Mouse (Mus musculus) splenic B cell, adult 2 months (primary cell): ENCODE data around the gene Hmgb1.

Experiments used
- DNase-seq: peaks from one replicate; pipeline ENCODE4 v3.0.0-alpha.2; 2011; ENCODE audit warnings: low read depth, low spot score
- H3K27me3 ChIP-seq: 2 replicates; pipeline ENCODE4 v1.6.1; 2012; ENCODE audit warnings: mild to moderate bottlenecking, low read length, moderate library complexity, mixed read lengths; ENCODE audit not compliant: control insufficient read depth, poor library complexity, insufficient read depth, severe bottlenecking
- H3K36me3 ChIP-seq: 2 replicates; pipeline ENCODE4 v1.6.1; 2012; ENCODE audit warnings: mild to moderate bottlenecking, low read length, moderate library complexity, mixed read lengths; ENCODE audit not compliant: control insufficient read depth, poor library complexity, insufficient read depth, severe bottlenecking

Hmgb1 gene

DNA sequence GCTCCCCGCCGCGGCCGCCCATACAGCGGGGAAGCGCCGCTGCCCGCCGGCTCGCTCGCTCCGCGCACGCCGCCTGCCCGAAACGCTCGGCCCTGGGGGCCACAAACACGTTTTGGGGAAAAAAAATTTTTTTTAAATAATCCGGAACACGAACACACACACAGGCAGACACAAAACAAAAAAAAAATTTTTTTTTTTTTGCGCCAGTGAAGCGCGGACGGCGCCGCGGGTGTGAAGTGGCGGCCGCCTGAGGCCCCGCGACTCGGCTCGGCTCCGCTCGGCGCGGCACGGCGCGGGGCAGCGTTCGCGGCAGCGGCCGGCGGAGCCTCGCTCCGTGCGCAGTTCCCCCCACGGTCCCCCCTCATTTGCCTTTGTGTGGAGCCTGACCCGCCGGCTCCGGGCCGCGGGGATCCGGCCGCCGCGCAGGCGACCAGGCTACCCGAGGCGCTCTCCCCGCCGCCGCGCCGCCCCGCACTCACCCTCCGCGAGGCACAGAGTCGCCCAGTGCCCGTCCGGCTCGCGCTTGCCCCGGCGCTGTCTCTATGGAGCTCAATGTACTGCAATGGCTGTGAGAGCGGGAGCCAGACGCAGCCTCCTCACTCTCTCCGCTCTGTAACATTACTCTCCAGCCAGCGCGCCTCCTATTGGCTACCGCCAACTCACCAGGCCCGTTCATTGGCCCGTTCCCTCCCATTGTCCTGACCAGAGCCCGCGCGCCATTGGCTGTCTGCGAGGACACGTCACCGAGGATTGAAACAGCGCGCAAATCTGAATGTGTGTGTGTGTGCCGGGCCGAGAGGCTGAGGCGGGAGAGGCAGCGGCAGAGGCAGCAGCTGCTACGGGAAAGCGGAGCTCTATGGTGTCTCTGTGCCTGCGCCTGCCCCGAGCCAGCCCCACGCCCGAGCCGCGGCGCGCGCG lies 131.6 kb downstream of the Hmgb1 start:
- no peaks in the 10 kb centered on the region for H3K27me3 ChIP-seq
- peak; percentile 98 for DNase-seq
- peaks cover 2% of the 10 kb centered on the region; the same call in 1 of the 2 replicates for H3K36me3 ChIP-seq

DNA sequence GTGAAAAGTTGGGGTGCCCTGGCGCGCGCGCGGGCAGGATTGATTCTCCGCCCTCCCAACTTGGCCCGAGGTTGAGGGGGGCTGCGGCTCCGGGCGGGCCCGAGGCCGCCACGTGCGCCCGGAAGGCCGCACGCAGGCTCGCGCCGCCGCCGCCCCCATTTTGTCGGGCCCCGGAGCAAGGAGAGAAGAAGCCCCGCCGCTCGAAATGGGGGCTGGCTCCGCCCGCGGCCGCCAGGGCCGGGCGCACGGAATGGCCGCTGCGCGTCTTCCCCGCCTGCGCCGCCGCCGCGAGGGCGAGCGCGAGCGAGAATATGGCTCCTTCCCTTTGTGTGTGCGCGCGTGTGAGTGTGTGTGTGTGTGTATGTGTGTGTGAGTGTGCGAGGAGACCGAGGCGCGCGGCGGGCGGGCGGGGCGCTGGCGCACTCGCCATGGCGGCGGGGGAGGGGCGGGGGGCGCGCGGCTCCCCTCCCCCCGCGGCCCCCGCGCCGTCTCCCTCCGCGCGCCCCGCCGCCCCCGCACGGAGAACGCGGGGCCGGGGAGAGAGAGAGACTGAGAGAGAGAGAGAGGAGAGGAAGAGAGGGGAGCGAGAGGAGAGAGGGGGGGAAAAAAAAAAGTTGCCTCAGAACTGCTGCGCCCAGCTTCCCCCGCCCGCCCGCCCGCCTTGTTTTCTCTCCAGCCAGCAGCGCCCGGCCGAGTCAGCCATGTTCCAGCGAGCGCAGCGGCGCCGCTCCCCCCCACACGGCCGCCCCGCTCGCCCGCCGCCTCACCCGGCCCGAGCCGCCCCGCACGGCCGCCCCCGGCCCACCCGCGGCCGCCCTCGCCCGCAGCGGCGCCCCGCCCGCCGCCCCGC lies 132.5 kb downstream of the Hmgb1 start:
- Histone ChIP-seq H3K27me3 (no peaks in the 10 kb centered on the region), H3K36me3 (peaks cover 2% of the 10 kb centered on the region; the same call in 1 of the 2 replicates)
- DNase-seq: peak; percentile 89

DNA sequence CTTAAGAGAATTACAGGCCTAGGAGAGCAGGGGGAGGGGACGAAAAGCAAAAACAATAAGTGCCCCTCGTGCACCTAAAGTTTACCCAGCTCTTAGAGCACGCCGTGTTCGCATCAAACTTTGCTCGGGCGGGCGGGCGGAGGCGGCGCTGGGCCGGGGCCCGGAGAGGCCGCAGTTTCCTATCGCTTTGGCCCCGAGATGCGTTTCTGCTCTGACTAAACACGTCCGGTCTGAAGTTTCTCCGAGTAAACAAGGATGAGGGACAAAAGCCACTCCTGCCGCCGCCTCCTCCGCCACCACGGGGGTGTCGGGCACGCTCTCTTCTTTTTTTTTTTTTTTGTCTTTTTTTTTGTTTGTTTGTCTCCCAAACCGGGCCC lies 133.1 kb downstream of the Hmgb1 start:
- Histone ChIP-seq H3K27me3 (no peaks in the 10 kb centered on the region), H3K36me3 (peaks cover 2% of the 10 kb centered on the region; the same call in 1 of the 2 replicates)
- peak; percentile 70 for DNase-seq

DNA sequence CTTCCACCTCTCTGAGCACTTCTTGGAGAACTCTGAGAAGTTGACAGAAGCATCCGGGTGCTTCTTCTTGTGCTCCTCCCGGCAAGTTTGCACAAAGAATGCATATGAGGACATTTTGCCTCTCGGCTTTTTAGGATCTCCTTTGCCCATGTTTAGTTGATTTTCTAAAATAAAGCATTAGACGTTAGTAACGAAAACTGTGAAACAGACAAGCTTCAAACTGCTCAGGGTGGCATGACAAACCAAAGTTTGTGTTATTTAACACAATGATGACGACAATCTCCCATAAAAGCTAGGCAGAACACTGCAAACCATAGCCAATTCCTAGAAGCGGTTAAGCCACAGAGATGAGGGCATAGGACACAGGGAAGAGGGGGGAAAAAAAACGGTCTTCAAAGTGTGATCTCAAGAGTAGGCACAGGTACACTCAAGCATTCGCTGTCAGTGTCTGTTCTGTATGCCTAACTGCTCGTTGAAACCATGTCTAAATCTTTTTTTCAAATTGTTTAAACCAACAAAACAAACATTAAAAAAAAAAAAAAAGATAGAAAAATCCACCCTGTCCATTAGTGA lies 133.6 kb downstream of the Hmgb1 start:
- peaks cover 2% of the 10 kb centered on the region; the same call in 1 of the 2 replicates for H3K36me3 ChIP-seq
- no peaks in the 10 kb centered on the region for H3K27me3 ChIP-seq
- no peak for DNase-seq

DNA sequence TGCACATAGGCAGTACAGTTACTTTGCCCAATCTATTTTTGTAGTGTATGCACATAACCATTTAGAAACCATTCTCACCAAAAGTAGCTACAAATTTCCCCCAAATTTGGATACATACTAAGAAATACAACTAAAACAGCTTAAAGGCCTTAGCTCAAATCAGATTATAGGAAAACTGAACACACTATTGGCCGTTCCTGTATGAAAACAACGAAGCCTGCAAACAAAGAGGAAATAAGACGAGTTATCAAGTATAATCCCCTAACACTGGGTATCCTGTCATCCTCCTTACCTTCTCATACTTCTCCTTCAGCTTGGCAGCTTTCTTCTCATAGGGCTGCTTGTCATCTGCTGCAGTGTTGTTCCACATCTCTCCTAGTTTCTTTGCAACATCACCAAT lies 134.9 kb downstream of the Hmgb1 start:
- Histone ChIP-seq H3K27me3 (no peaks in the 10 kb centered on the region), H3K36me3 (peaks cover 2% of the 10 kb centered on the region; the same call in 1 of the 2 replicates)
- DNase-seq: no peak

DNA sequence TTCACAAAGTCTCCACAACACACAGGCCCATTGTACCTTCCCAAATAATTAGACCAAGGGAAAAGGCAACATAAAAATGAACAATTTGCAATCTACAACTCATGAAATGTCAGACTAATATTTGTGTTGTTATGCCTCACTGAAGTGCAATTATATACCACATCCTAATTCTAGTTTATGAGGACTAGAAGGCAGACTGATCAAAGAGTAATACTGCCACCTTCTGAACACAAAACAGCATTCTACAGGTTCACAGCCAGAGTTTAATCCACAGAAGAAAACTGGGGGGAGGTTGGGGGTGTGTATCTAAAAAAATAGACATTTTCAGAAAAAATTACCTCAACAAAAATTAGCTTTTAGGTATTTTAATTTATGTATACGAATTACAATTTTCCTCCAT lies 135.3 kb downstream of the Hmgb1 start:
- Histone ChIP-seq H3K36me3 (peaks cover 2% of the 10 kb centered on the region; the same call in 1 of the 2 replicates), H3K27me3 (no peaks in the 10 kb centered on the region)
- peak; percentile 76 for DNase-seq

DNA sequence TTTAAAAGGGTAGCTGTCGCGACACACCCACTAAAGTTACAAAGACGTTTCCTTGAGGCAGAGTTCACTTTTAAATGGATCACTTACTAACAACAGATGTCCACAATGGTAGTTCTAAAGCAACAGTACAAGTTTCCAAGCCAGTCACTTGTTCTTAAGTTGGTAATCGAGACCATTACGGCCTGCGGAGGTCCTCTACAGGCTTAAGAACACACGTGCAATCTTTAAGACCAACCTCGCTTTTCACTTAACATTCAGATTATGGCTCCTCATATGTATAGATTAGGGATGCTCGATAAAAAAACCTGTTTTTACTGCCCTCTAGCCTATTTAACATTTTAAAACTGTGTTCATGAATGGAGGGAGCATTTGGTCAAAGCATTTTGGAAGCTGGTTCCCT lies 137.6 kb downstream of the Hmgb1 start:
- H3K27me3 ChIP-seq: no peaks in the 10 kb centered on the region
- no peak for DNase-seq
- peaks cover 2% of the 10 kb centered on the region; the same call in 1 of the 2 replicates for H3K36me3 ChIP-seq

DNA sequence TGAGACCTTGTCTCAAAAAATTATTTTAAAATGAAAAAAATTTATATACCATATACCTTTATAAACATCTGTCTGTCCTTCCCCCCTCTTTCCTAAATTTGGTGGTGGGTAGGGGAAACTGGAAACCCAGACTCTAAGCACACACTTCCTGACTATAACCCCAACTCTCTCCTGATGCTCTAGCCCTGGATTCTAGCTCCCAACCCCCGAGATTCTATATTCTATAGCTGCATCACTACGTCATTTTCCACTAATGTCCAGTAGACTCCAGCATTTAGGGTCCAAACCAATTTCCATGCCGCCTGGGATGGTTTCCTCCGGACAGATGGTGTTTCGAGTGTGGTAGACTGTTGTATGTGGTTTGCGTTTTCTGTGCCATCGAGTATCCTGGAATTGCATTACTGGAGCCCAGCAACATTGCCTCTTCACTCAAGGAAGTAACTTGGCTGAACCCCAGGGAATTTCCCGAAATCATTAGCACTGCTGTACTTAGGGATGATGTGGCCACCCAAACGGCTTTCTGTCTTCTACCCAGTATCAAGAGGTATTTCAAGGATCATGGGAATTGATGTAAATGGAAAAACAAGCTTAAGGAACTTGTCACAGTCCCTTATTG lies 138.7 kb downstream of the Hmgb1 start:
- no peak for DNase-seq
- Histone ChIP-seq H3K27me3 (no peaks in the 10 kb centered on the region), H3K36me3 (peaks cover 2% of the 10 kb centered on the region; the same call in 1 of the 2 replicates)

DNA sequence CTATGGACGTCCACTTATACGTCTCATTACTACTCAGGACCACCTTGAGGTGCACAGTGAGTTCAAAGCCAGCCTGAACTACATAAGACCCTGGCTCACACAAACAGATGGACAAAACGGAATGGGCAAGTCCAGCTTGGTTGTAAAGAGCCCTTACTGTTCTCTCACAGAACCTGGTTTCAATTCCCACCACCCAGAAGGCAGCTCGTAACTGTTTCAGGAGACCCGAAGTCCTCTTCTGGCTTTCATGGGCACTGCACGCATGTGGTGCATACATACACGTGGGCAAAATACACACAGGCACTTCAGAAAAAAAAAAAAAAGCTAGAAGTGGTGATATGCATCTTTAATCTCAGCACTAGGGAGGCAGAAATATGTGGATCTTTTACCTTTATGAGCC lies 139.2 kb downstream of the Hmgb1 start:
- no peak for DNase-seq
- peaks cover 2% of the 10 kb centered on the region; the same call in 1 of the 2 replicates for H3K36me3 ChIP-seq
- H3K27me3 ChIP-seq: no peaks in the 10 kb centered on the region

DNA sequence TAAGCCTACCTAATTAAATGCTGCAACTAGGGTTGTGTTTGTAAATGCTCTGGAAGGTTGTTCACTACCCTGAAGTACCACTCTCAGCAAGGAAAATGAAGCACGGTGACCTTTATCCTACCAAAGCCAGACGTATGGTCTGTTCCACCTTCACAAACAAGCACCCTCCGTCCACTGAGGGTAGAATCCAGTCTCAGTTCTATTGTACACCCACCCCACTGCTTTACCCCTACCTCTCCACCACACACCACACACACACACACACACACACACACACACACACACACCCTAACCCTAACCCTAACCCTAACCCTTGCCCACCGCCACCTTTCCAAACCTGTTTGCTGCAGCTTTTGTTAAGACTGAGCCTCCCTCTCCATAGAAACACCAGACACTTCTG lies 140.2 kb downstream of the Hmgb1 start:
- H3K36me3 ChIP-seq: no peaks in the 10 kb centered on the region; the same call in 1 of the 2 replicates
- no peak for DNase-seq
- no peaks in the 10 kb centered on the region for H3K27me3 ChIP-seq

DNA sequence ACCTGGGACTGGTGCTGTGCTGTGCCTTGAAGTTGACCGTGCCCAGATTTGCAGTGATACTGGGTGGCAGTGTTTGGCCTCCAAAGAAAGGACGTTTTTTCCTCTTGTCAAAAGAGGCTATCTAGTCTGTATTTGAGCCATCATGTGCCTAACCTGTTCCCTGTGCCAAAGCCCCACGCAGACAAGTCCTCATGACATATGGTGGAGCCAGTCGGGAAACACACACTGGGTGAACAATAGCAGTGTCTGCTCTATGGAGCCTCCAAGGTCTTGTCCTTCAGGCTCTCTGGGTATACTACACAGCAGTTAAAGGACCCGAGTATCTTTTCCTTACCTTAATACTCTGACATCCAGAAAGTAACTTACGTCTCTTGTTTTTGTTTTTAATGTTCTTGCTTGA lies 141.0 kb downstream of the Hmgb1 start:
- H3K27me3 ChIP-seq: no peaks in the 10 kb centered on the region
- DNase-seq: no peak
- H3K36me3 ChIP-seq: no peaks in the 10 kb centered on the region; the same call in 1 of the 2 replicates

DNA sequence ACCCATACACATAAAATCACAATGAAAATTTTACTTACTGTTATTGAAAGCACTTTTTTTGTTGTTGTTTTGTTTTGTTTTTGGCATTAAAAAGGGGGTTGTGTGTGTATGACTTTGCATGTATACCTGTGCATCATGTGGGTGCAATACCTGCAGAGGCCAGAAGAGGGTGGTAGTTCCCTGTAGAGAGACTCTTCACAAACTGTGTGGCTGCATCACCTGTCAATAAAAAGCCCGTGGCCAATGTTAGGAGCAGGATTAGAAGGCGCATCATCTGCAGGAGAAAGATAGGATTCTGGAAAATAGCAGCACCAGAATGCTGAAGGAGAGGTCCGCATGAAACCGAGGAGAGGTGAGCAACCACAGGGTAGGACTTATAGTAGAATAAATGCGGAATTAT lies 144.5 kb downstream of the Hmgb1 start:
- Histone ChIP-seq H3K27me3 (no peaks in the 10 kb centered on the region), H3K36me3 (no peaks in the 10 kb centered on the region)
- DNase-seq: peak; percentile 62

DNA sequence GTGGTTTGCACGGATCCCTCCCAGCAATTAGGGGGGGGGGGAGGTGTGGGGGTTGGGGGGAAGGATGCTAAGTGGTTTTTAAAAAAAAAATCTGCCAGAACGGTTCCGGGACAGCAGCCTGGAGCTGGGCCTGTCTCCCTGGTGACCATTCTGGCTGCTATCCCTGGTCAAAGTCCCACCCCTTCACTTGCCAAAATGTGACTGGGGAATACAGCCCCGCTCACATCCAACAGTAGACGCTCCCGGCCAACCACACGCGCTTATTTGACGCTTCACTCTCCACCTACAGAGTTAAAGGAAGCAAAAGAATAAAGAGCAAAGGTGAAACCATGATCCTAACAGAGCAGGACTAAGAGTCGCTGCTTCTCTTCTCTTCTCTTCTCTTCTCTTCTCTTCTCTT lies 146.6 kb downstream of the Hmgb1 start:
- no peak for DNase-seq
- Histone ChIP-seq H3K36me3 (no peaks in the 10 kb centered on the region), H3K27me3 (no peaks in the 10 kb centered on the region)

DNA sequence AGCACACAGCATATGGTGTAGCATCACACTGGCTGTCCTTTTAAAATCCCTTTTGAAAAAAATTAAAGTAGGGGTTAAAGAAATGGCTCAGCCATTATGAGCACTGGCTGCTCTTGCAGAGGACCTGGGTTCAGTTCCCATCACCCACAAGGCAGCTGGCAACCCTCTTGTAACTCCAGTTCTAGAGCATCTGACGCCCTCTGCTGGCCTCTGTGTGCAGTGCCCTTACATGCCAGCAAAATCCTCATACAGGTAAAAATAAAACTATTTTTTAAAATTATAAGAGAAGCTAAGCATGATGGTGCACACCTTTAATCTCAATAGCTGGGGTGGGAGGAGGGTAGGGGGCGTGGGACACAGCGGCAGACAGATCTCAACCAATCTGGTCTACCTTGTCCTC lies 147.4 kb downstream of the Hmgb1 start:
- Histone ChIP-seq H3K27me3 (no peaks in the 10 kb centered on the region), H3K36me3 (no peaks in the 10 kb centered on the region)
- no peak for DNase-seq
